Mouse (Mus musculus) heart, postnatal 0 days (tissue): ENCODE results near the gene Trpv3.

Experiments
- CTCF ChIP-seq: IDR thresholded peaks from 2 replicates; pipeline ENCODE4 v1.5.1; 2016; ENCODE audit warnings: antibody characterized with exemption, control low read depth, low read depth
- EP300 ChIP-seq: IDR thresholded peaks from 2 replicates; pipeline ENCODE4 v1.6.1; 2016; ENCODE audit warnings: antibody characterized with exemption, low read depth

- TF ChIP-seq CTCF (no peak), EP300 (no peak)
Observed at GRCm38 (mm10) chr11:73232513-73232912, 34.7 kb upstream of the Trpv3 start.
